Mouse (Mus musculus) hindbrain, embryonic 13.5 days (tissue): ENCODE measurements at regions not wholly inside any gene's neighbourhood (a gene's known extent, or its start where the extent isn't known, plus 50 kb on each side); places are given as distances from the start of the nearest gene placed in this dataset.

Source experiments
- ATAC-seq: fragments of 200-750 bp; cut with Nextera tagmentation; 2 replicates; pipeline ENCODE4 v1.8.0; 2017; ENCODE audit warnings: moderate TSS enrichment; ENCODE audit not compliant: low FRiP score
- H3K27ac ChIP-seq: fragments of 300-500 bp; sonication (generic); 2 replicates; pipeline ENCODE4 v1.5.1; 2015; ENCODE audit warnings: inconsistent platforms, mild to moderate bottlenecking, moderate library complexity
- H3K27me3 ChIP-seq: fragments of 300-500 bp; sonication (generic); 2 replicates; pipeline ENCODE4 v1.6.1; 2015; ENCODE audit warnings: mild to moderate bottlenecking, inconsistent platforms
- H3K36me3 ChIP-seq: fragments of 300-500 bp; sonication (generic); 2 replicates; pipeline ENCODE4 v1.6.1; 2015; ENCODE audit warnings: mild to moderate bottlenecking, inconsistent platforms
- H3K4me1 ChIP-seq: fragments of 300-500 bp; sonication (generic); replicated peaks from 2 replicates; pipeline ENCODE4 v1.6.1; 2015; ENCODE audit warnings: inconsistent platforms
- H3K4me2 ChIP-seq: fragments of 300-500 bp; sonication (generic); 2 replicates; pipeline ENCODE4 v1.6.1; 2015; ENCODE audit warnings: inconsistent platforms, mild to moderate bottlenecking, moderate library complexity
- H3K4me3 ChIP-seq: fragments of 300-500 bp; sonication (generic); 2 replicates; pipeline ENCODE4 v1.5.1; 2015; ENCODE audit warnings: mild to moderate bottlenecking, inconsistent platforms
- H3K9ac ChIP-seq: fragments of 300-500 bp; sonication (generic); 2 replicates; pipeline ENCODE4 v1.6.1; 2015; ENCODE audit warnings: mild to moderate bottlenecking, inconsistent platforms
- H3K9me3 ChIP-seq: fragments of 300-500 bp; sonication (generic); 2 replicates; pipeline ENCODE4 v1.6.1; 2016; ENCODE audit warnings: inconsistent platforms
- WGBS: fragments of 180-500 bp; shearing (Covaris S2); methylation state at CpG from one replicate; pipeline ENCODE4 v1.1.7; 2015; 5-methylcytosine and 5-hydroxymethylcytosine counted together

DNA sequence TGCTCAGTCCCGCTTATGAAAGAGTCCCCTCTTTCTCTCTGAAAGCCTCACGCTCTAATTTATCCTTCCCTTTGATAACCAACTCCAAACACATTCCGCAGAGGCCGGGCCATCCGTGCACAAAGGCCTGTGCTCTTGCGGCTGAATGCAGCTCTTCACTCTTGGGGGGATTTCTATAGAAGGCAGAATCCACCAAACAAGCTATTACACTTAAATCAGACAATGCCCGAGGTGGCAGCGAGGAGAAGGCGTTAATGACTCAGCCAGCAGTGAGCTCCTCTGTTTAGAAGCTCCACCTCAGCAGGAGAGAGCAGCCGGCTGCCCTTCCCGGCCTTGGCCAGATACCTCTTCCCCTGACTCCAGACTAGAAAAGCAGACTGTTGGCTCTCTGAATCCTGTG lies 166.9 kb upstream of the Cadm1 start:
- no peak overlapping the region for H3K4me2 ChIP-seq
- no peak overlapping the region for H3K9ac ChIP-seq
- H3K4me1 ChIP-seq: peaks cover 28% of the 10 kb centered on the region
- peaks cover 23% of the 10 kb centered on the region for H3K27me3 ChIP-seq
- no peaks in the 10 kb centered on the region for H3K9me3 ChIP-seq
- 4% methylated on average over 11 of the region's 11 CpGs for WGBS
- H3K36me3 ChIP-seq: no peaks in the 10 kb centered on the region
- H3K4me3 ChIP-seq: no peak overlapping the region
- ATAC-seq: no peak
- no peak overlapping the region for H3K27ac ChIP-seq

- Histone ChIP-seq H3K27ac (no peak overlapping the region), H3K36me3 (no peaks in the 10 kb centered on the region), H3K9ac (no peak overlapping the region), H3K4me2 (no peak overlapping the region), H3K9me3 (no peaks in the 10 kb centered on the region), H3K4me3 (no peak overlapping the region), H3K4me1 (peaks cover 30% of the 10 kb centered on the region), H3K27me3 (peaks cover 24% of the 10 kb centered on the region)
- no peak for ATAC-seq
- WGBS: 76% methylated on average over 3 of the region's 3 CpGs
These were observed 165.2 kb upstream of the Cadm1 start for GRCm38 (mm10) chr9:47364762-47365161.

DNA sequence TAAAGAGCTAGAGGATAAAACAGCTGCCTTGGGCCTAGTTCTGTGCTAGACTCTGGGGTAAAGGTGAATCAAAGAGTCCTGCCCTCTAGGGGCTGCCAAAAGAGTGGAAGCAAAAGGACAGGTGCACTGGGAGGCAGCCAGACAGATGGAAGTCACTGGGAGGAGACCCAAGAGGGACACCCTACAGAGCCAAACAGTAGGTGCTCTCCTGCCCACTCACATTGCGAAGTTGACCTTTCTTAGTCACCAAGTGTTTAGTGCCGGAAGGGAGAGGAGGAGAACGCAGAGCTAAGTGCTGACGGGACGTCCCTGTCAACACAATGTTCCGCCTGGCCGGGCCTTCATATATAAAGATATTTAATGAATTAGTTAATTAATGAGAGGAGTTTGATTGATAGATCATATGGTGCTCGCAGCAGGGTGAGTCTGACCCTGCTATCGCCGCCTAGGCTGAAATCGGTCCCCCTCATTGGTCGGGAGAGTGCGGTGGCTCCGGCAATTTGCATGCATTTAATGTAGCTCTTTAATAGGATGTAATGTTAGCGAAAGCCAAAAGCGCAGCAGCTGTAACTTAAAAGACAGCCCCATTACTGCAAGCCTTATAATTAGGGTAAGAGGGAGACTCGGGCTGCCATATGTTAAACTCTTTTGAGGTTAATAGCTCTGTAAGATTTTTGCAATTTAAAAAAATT lies 162.6 kb upstream of the Cadm1 start:
- peak; percentile 85 for ATAC-seq
- Histone ChIP-seq H3K36me3 (no peaks in the 10 kb centered on the region), H3K4me2 (peak overlapping the region; percentile 64), H3K27me3 (peaks cover 24% of the 10 kb centered on the region), H3K4me3 (peak overlapping the region; percentile 35), H3K9ac (peak overlapping the region; percentile 58), H3K9me3 (no peaks in the 10 kb centered on the region), H3K27ac (peak overlapping the region; percentile 62; the same call in 1 of the 2 replicates), H3K4me1 (peaks cover 30% of the 10 kb centered on the region)
- 4% methylated on average over 17 of the region's 17 CpGs for WGBS

GRCm38 (mm10) chr9:47368015-47368901 lies 161.7 kb upstream of the Cadm1 start:
- 3% methylated on average over 30 of the region's 31 CpGs for WGBS
- Histone ChIP-seq H3K27ac (peak overlapping the region; percentile 62), H3K27me3 (peaks cover 24% of the 10 kb centered on the region), H3K9ac (peak overlapping the region; percentile 58), H3K4me1 (peaks cover 21% of the 10 kb centered on the region), H3K4me3 (peak overlapping the region; percentile 35), H3K9me3 (no peaks in the 10 kb centered on the region), H3K4me2 (peak overlapping the region; percentile 64), H3K36me3 (no peaks in the 10 kb centered on the region)
- ATAC-seq: peak; percentile 70

- Histone ChIP-seq H3K27me3 (peaks cover 3% of the 10 kb centered on the region; the same call in 1 of the 2 replicates), H3K4me3 (no peak overlapping the region), H3K9me3 (no peaks in the 10 kb centered on the region), H3K9ac (no peak overlapping the region), H3K4me1 (peaks cover 18% of the 10 kb centered on the region), H3K4me2 (no peak overlapping the region), H3K36me3 (no peaks in the 10 kb centered on the region), H3K27ac (no peak overlapping the region)
- ATAC-seq: no peak
- 81% methylated on average over 7 of the region's 7 CpGs for WGBS
These were observed 157.7 kb upstream of the Cadm1 start for GRCm38 (mm10) chr9:47372296-47372695.

DNA sequence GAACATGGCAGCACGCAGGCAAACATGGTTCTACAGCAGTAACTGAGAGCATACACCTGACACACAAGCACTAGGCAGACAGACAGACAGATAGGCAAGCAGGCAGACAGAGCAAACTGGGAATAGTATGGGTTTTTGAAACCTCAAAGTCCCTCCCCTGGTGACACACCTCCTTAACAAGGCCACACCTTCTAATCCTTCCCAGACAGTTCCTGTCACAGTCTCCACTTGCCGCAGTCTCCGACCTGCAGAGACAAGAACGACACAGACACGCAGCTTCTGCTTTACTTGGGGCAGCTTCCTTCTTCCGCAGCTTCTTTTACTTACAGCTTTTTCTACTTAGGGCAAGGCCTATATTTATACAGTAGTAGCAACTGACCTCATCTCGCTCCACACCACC lies 155.9 kb upstream of the Cadm1 start:
- H3K36me3 ChIP-seq: no peaks in the 10 kb centered on the region
- ATAC-seq: no peak
- no peak overlapping the region for H3K27ac ChIP-seq
- no peak overlapping the region for H3K4me3 ChIP-seq
- 94% methylated on average over 7 of the region's 7 CpGs for WGBS
- H3K27me3 ChIP-seq: no peaks in the 10 kb centered on the region; the same call in 1 of the 2 replicates
- H3K4me1 ChIP-seq: no peaks in the 10 kb centered on the region
- no peaks in the 10 kb centered on the region for H3K9me3 ChIP-seq
- H3K9ac ChIP-seq: no peak overlapping the region
- H3K4me2 ChIP-seq: no peak overlapping the region

- H3K36me3 ChIP-seq: no peaks in the 10 kb centered on the region
- H3K4me1 ChIP-seq: no peaks in the 10 kb centered on the region
- no peak overlapping the region for H3K9ac ChIP-seq
- WGBS: 75% methylated on average over 1 of the region's 1 CpGs
- no peak overlapping the region for H3K27ac ChIP-seq
- no peak for ATAC-seq
- H3K4me3 ChIP-seq: no peak overlapping the region
- H3K4me2 ChIP-seq: no peak overlapping the region
- H3K9me3 ChIP-seq: no peaks in the 10 kb centered on the region
- no peaks in the 10 kb centered on the region; the same call in 1 of the 2 replicates for H3K27me3 ChIP-seq
These were observed 153.3 kb upstream of the Cadm1 start for GRCm38 (mm10) chr9:47376645-47377044.

DNA sequence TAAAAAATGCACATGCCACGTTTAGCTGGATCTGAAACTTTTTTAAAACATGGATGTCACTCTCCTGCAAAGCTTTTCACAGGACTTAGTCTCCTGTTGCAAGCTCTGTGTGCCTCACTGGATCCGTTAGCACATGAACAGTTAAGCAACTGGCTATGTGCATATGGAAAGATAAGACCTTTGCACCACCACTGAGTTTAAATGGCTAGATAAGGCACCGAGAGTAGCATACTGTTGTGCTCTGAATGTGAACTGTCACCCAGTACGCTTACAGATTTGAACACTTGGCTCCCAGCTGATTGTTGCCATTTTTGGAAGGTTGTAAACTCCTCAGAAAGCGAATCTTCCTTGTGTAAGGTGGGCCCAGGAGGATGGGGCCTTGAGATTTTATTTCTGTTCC lies 151.4 kb upstream of the Cadm1 start:
- ATAC-seq: no peak
- H3K9ac ChIP-seq: no peak overlapping the region
- no peaks in the 10 kb centered on the region; the same call in 1 of the 2 replicates for H3K27me3 ChIP-seq
- no peak overlapping the region for H3K4me3 ChIP-seq
- H3K27ac ChIP-seq: no peak overlapping the region
- H3K9me3 ChIP-seq: no peaks in the 10 kb centered on the region
- no peak overlapping the region for H3K4me2 ChIP-seq
- 83% methylated on average over 5 of the region's 5 CpGs for WGBS
- H3K4me1 ChIP-seq: no peaks in the 10 kb centered on the region
- H3K36me3 ChIP-seq: no peaks in the 10 kb centered on the region

GRCm38 (mm10) chr9:47380361-47380760 lies 149.6 kb upstream of the Cadm1 start:
- H3K27ac ChIP-seq: no peak overlapping the region
- no peak overlapping the region for H3K9ac ChIP-seq
- no peaks in the 10 kb centered on the region for H3K36me3 ChIP-seq
- ATAC-seq: no peak
- no peaks in the 10 kb centered on the region; the same call in 1 of the 2 replicates for H3K27me3 ChIP-seq
- no peak overlapping the region for H3K4me2 ChIP-seq
- H3K9me3 ChIP-seq: no peaks in the 10 kb centered on the region
- H3K4me1 ChIP-seq: peaks cover 13% of the 10 kb centered on the region
- WGBS: 75% methylated on average over 7 of the region's 7 CpGs
- no peak overlapping the region for H3K4me3 ChIP-seq

- Histone ChIP-seq H3K4me3 (no peak overlapping the region), H3K36me3 (no peaks in the 10 kb centered on the region), H3K9me3 (no peaks in the 10 kb centered on the region), H3K27me3 (0 out of 2 replicates have a peak, but pooled peaks cover 7% of the 10 kb centered on the region), H3K9ac (no peak overlapping the region), H3K4me2 (no peak overlapping the region), H3K4me1 (peaks cover 45% of the 10 kb centered on the region), H3K27ac (peak overlapping the region; percentile 73)
- 22% methylated on average over 4 of the region's 4 CpGs for WGBS
- peak; percentile 72 for ATAC-seq
These were observed 145.7 kb upstream of the Cadm1 start for GRCm38 (mm10) chr9:47384185-47384854.

DNA sequence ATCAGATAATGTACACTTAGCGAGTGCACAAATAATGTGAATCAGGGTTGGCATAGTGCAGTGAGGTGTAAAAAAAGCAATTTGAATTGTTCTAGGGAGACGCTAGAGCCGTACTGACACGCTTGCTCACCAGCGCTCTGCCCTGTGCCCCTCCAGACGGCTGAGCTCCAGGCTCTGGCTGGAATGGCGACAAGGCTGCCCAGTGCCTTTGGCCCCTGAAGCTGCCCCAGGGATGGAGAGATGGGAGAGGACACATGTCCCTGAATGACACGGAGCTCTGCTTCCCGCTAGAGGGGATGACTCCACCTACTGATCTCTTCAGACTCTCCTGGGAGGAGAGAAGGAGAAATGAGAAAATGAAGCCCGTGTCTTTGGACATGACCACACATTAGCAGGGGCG lies 143.3 kb upstream of the Cadm1 start:
- Histone ChIP-seq H3K27ac (no peak overlapping the region), H3K4me2 (no peak overlapping the region), H3K36me3 (no peaks in the 10 kb centered on the region), H3K9me3 (no peaks in the 10 kb centered on the region), H3K4me1 (peaks cover 45% of the 10 kb centered on the region), H3K4me3 (no peak overlapping the region), H3K9ac (no peak overlapping the region), H3K27me3 (0 out of 2 replicates have a peak, but pooled peaks cover 12% of the 10 kb centered on the region)
- ATAC-seq: no peak
- WGBS: 53% methylated on average over 11 of the region's 11 CpGs

DNA sequence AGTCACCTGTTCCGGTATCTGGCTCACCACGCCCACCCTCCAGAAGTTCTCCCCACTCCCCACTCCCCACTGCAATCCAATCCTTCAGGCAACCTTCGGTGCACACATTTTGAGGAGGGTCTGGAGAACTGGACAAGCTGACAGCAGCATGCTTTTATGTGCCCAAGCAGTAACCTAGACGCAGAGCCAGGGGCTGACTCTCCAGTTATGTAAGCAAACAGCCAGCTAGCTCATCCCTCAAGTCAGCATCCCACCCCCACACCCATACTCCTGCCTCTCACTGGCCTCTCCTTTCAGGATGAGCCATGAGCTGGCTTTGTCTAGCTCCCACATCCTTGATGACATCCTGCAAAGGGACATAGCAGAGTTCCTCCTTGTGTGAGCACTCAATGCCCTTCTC lies 142.8 kb upstream of the Cadm1 start:
- 69% methylated on average over 4 of the region's 4 CpGs for WGBS
- H3K36me3 ChIP-seq: no peaks in the 10 kb centered on the region
- H3K4me2 ChIP-seq: no peak overlapping the region
- ATAC-seq: no peak
- no peak overlapping the region for H3K9ac ChIP-seq
- H3K9me3 ChIP-seq: no peaks in the 10 kb centered on the region
- no peak overlapping the region for H3K4me3 ChIP-seq
- H3K4me1 ChIP-seq: peaks cover 45% of the 10 kb centered on the region
- 0 out of 2 replicates have a peak, but pooled peaks cover 12% of the 10 kb centered on the region for H3K27me3 ChIP-seq
- peak overlapping the region; percentile 12; the same call in 1 of the 2 replicates for H3K27ac ChIP-seq
